Mouse (Mus musculus) T-helper 17 cell (primary cell): ENCODE measurements around the gene Ibtk.

Experiments used
- in situ Hi-C, 2 experiments: fragments of 300-600 bp; cut with MboI, MseI; formaldehyde crosslinking; loops; 1 replicate in 1 of 2; 2 replicates in 1 of 2; pipeline ENCODE4 v1.15.1; 2025; ENCODE audit warnings: high pct_unique_total_duplicates in 2 of 2

Ibtk gene

GRCm38 (mm10) chr9:85717336-85717735, 31.8 kb downstream of the Ibtk start:
- in situ Hi-C loops: no loop called here

- in situ Hi-C loops: no loop called here
These were observed 41.8 kb downstream of the Ibtk start for GRCm38 (mm10) chr9:85707302-85707701.

GRCm38 (mm10) chr9:85701981-85702380, 47.2 kb downstream of the Ibtk start:
- in situ Hi-C loops: no loop called here

- in situ Hi-C loops: no loop called here
These were observed 53.5 kb downstream of the Ibtk start for GRCm38 (mm10) chr9:85695606-85696005.

GRCm38 (mm10) chr9:85693231-85694116, 55.7 kb downstream of the Ibtk start:
- in situ Hi-C loops: no loop called here

- in situ Hi-C loops: loop anchor here in 1 of 2 experiments (10.0 kb wide), 1 partner anchor 1730 kb away; no protein-coding TSS in a partner anchor
These were observed 64.1 kb downstream of the Ibtk start for GRCm38 (mm10) chr9:85685010-85685409.

- in situ Hi-C loops: no loop called here
These were observed 73.8 kb downstream of the Ibtk start for GRCm38 (mm10) chr9:85675131-85675905.

- in situ Hi-C loops: no loop called here
These were observed 75.1 kb downstream of the Ibtk start for GRCm38 (mm10) chr9:85673907-85674481.

GRCm38 (mm10) chr9:85671582-85672331, 77.4 kb downstream of the Ibtk start:
- in situ Hi-C loops: no loop called here

- in situ Hi-C loops: no loop called here
These were observed 84.8 kb downstream of the Ibtk start for GRCm38 (mm10) chr9:85664316-85664715.

GRCm38 (mm10) chr9:85663810-85664209, 85.3 kb downstream of the Ibtk start:
- in situ Hi-C loops: no loop called here

- in situ Hi-C loops: no loop called here
These were observed 86.0 kb downstream of the Ibtk start for GRCm38 (mm10) chr9:85663091-85663490.

GRCm38 (mm10) chr9:85653401-85653800, 95.7 kb downstream of the Ibtk start:
- in situ Hi-C loops: no loop called here

- in situ Hi-C loops: no loop called here
These were observed 110.9 kb downstream of the Ibtk start for GRCm38 (mm10) chr9:85638276-85638675.
